Mouse (Mus musculus) kidney, embryonic 14.5 days (tissue): ENCODE results near the gene Cdh8. TPM values are rescaled to one million over a fixed set of nuclear protein-coding genes. Genes with fewer than 3 reads are reported as not detected.

Experiments
- ATAC-seq: fragments of 200-750 bp; cut with Nextera tagmentation; 2 replicates; pipeline ENCODE4 v1.8.0; 2017; ENCODE audit warnings: moderate number of reproducible peaks, mild to moderate bottlenecking, moderate TSS enrichment, moderate library complexity; ENCODE audit not compliant: low FRiP score, low TSS enrichment
- H3K27ac ChIP-seq: fragments of 300-500 bp; sonication (generic); 2 replicates; pipeline ENCODE4 v1.5.1; 2014; ENCODE audit warnings: low read depth, mild to moderate bottlenecking, low read length, moderate library complexity, mixed read lengths
- H3K27me3 ChIP-seq: fragments of 300-500 bp; sonication (generic); 2 replicates; pipeline ENCODE4 v1.6.1; 2014; ENCODE audit warnings: mild to moderate bottlenecking, low read length; ENCODE audit not compliant: control insufficient read depth, insufficient read depth
- H3K36me3 ChIP-seq: fragments of 300-500 bp; sonication (generic); 2 replicates; pipeline ENCODE4 v1.6.1; 2014; ENCODE audit warnings: low read length, mixed read lengths; ENCODE audit not compliant: control insufficient read depth, insufficient read depth
- H3K4me1 ChIP-seq: fragments of 300-500 bp; sonication (generic); 2 replicates; pipeline ENCODE4 v1.6.1; 2014; ENCODE audit warnings: low read length, mixed read lengths; ENCODE audit not compliant: control insufficient read depth, insufficient read depth
- H3K4me2 ChIP-seq: fragments of 300-500 bp; sonication (generic); replicated peaks from 2 replicates; pipeline ENCODE4 v1.6.1; 2014; ENCODE audit warnings: low read depth, mild to moderate bottlenecking, low read length
- H3K4me3 ChIP-seq: fragments of 300-500 bp; sonication (generic); 2 replicates; pipeline ENCODE4 v1.5.1; 2014; ENCODE audit warnings: mild to moderate bottlenecking, low read length
- H3K9ac ChIP-seq: fragments of 300-500 bp; sonication (generic); 2 replicates; pipeline ENCODE4 v1.6.1; 2014; ENCODE audit warnings: low read depth, mild to moderate bottlenecking, low read length, moderate library complexity
- H3K9me3 ChIP-seq: fragments of 300-500 bp; sonication (generic); 2 replicates; pipeline ENCODE4 v1.6.1; 2016; ENCODE audit warnings: low read length; ENCODE audit not compliant: control insufficient read depth
- WGBS: fragments of 180-500 bp; shearing (Covaris S2); extraction: QIAGEN DNeasy Blood & Tissue Kit; methylation state at CpG from one replicate; pipeline ENCODE4 v1.1.7; 2014; 5-methylcytosine and 5-hydroxymethylcytosine counted together
- polyA plus RNA-seq: library from polyadenylated mRNA; unstranded; fragments of >200 nt; fragmentation: Nextera tagmentation; extraction: Ambion mirVana; gene quantifications from 2 replicates; pipeline ENCODE4 v1.2.1, GENCODE M21; 2014

Gene Cdh8
- polyA plus RNA-seq, 1 experiment from 2014 or later: 0.42 TPM

GRCm38 (mm10) chr8:99413877-99414482 lies 2.3 kb downstream of the Cdh8 start:
- no peaks in the 10 kb centered on the region for H3K9me3 ChIP-seq
- H3K27me3 ChIP-seq: peaks cover 44% of the 10 kb centered on the region
- no peak overlapping the region for H3K9ac ChIP-seq
- no peak overlapping the region; the same call in 1 of the 2 replicates for H3K4me3 ChIP-seq
- no peak overlapping the region for H3K27ac ChIP-seq
- H3K4me2 ChIP-seq: no peak overlapping the region; the same call in 1 of the 2 replicates
- no peaks in the 10 kb centered on the region for H3K36me3 ChIP-seq
- no peaks in the 10 kb centered on the region for H3K4me1 ChIP-seq
- ATAC-seq: no peak
- 47% methylated on average over 10 of the region's 10 CpGs for WGBS

DNA sequence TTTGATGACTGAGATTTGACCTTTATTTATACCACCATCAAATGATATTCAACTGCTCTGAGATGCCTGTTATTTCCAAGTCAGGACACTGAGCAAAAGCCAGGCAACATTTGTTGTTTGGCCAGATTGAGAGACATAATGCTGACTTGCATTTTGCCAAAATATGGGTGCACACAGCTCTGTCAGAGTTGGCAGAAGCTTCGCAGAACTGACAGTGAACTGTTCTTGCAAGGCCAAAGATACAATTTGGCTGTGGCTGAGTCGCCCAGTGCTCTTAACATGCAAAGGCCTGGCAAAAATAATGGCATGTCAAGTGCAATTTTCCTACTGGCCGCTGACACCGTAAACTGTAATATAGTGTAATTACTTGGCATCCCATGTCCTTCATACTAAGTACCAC lies 22.4 kb downstream of the Cdh8 start:
- H3K27ac ChIP-seq: no peak overlapping the region
- H3K9me3 ChIP-seq: no peaks in the 10 kb centered on the region
- H3K4me1 ChIP-seq: no peaks in the 10 kb centered on the region
- H3K4me3 ChIP-seq: no peak overlapping the region
- no peak overlapping the region for H3K9ac ChIP-seq
- no peak for ATAC-seq
- no peaks in the 10 kb centered on the region for H3K27me3 ChIP-seq
- no peak overlapping the region for H3K4me2 ChIP-seq
- 79% methylated on average over 4 of the region's 4 CpGs for WGBS
- no peaks in the 10 kb centered on the region for H3K36me3 ChIP-seq

DNA sequence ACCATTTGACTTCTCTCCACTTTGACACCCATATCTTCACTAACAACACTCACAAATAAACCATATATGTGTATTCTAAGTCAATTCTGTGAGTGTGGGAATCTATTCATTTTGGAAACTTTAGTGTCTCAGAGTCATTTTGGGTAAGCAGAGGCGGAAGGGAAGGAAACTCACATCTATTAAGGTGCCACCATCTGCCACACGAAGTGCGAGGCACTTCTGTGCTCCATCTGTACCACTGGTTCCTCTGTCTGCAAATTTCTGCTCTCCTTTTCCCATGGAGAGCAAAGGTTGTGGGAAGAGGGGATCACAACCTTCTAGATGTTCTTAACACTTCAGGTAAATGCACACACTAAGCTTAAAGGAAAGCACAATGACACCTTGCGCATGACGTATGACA lies 46.2 kb downstream of the Cdh8 start:
- Histone ChIP-seq H3K4me1 (no peaks in the 10 kb centered on the region), H3K4me3 (no peak overlapping the region), H3K4me2 (no peak overlapping the region), H3K27ac (no peak overlapping the region), H3K27me3 (no peaks in the 10 kb centered on the region), H3K36me3 (no peaks in the 10 kb centered on the region), H3K9me3 (no peaks in the 10 kb centered on the region), H3K9ac (no peak overlapping the region)
- WGBS: 90% methylated on average over 5 of the region's 5 CpGs
- ATAC-seq: no peak

- Histone ChIP-seq H3K4me1 (no peaks in the 10 kb centered on the region), H3K4me2 (no peak overlapping the region), H3K27ac (no peak overlapping the region), H3K27me3 (no peaks in the 10 kb centered on the region), H3K9me3 (no peaks in the 10 kb centered on the region), H3K9ac (no peak overlapping the region), H3K36me3 (no peaks in the 10 kb centered on the region), H3K4me3 (no peak overlapping the region)
- ATAC-seq: no peak
- WGBS: 96% methylated on average over 3 of the region's 3 CpGs
Measured at GRCm38 (mm10) chr8:99369166-99369565, 47.1 kb downstream of the Cdh8 start.

DNA sequence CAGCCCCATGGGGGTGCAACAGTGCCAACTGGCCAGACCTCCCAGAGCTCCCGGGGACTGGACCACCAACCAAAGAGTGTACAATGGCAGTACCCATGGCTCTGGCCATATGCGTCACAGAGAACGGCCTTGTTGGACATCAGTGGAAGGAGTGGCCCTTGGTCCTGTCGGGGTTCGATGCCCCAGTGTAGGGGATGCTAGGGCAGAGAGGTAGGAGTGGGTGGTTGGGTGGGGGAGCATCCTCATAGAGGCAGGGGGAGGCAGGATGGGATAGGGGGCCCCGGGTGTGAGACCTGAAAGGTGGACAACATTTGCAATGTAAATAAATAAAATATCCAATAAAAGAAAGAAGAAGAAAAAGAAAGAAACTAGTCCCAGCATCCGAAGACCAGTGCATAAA lies 47.8 kb downstream of the Cdh8 start:
- H3K9ac ChIP-seq: no peak overlapping the region
- WGBS: 91% methylated on average over 7 of the region's 7 CpGs
- no peak for ATAC-seq
- H3K36me3 ChIP-seq: no peaks in the 10 kb centered on the region
- H3K4me1 ChIP-seq: no peaks in the 10 kb centered on the region
- no peak overlapping the region for H3K4me3 ChIP-seq
- no peak overlapping the region for H3K27ac ChIP-seq
- H3K27me3 ChIP-seq: no peaks in the 10 kb centered on the region
- no peaks in the 10 kb centered on the region for H3K9me3 ChIP-seq
- no peak overlapping the region for H3K4me2 ChIP-seq

DNA sequence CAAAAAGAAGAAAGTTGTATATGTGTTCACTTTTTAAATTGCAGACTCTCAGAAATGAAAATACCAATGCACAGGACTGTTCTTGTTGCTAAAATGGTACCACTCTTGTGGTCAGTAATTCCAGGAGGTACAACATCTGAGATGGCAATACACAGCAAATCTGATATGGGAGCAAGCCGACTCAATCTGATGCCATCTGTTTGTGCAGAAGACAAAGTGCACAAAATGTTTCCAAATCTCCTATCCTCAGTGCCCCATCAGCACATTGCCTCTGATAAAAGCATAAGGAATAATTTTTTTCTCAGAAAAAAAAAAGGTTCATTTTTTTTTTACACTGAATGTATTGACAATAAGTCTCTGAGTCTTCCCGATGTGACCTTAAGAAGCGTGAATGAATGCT lies 62.3 kb downstream of the Cdh8 start:
- WGBS: 85% methylated on average over 3 of the region's 3 CpGs

GRCm38 (mm10) chr8:99353221-99353620 lies 63.0 kb downstream of the Cdh8 start:
- 93% methylated on average over 1 of the region's 1 CpGs for WGBS
- no peak for ATAC-seq
- Histone ChIP-seq H3K9ac (no peak overlapping the region), H3K4me2 (no peak overlapping the region), H3K4me3 (no peak overlapping the region), H3K36me3 (no peaks in the 10 kb centered on the region), H3K27me3 (no peaks in the 10 kb centered on the region), H3K4me1 (no peaks in the 10 kb centered on the region), H3K9me3 (no peaks in the 10 kb centered on the region), H3K27ac (no peak overlapping the region)

More for the DNA sequence above, 62.3 kb downstream of the Cdh8 start:
- no peak overlapping the region for H3K9ac ChIP-seq
- H3K4me2 ChIP-seq: no peak overlapping the region
- H3K36me3 ChIP-seq: no peaks in the 10 kb centered on the region
- ATAC-seq: no peak
- H3K9me3 ChIP-seq: no peaks in the 10 kb centered on the region
- H3K4me1 ChIP-seq: no peaks in the 10 kb centered on the region
- H3K27me3 ChIP-seq: no peaks in the 10 kb centered on the region
- H3K4me3 ChIP-seq: no peak overlapping the region
- no peak overlapping the region for H3K27ac ChIP-seq

- ATAC-seq: no peak
- Histone ChIP-seq H3K9me3 (no peaks in the 10 kb centered on the region), H3K4me3 (no peak overlapping the region), H3K4me2 (no peak overlapping the region), H3K36me3 (no peaks in the 10 kb centered on the region), H3K27ac (no peak overlapping the region), H3K9ac (no peak overlapping the region), H3K4me1 (no peaks in the 10 kb centered on the region), H3K27me3 (no peaks in the 10 kb centered on the region)
Measured at GRCm38 (mm10) chr8:99349456-99349855, 66.8 kb downstream of the Cdh8 start.

GRCm38 (mm10) chr8:99348618-99349017 lies 67.7 kb downstream of the Cdh8 start:
- no peak overlapping the region for H3K4me2 ChIP-seq
- H3K27ac ChIP-seq: no peak overlapping the region
- ATAC-seq: no peak
- no peaks in the 10 kb centered on the region for H3K36me3 ChIP-seq
- H3K27me3 ChIP-seq: no peaks in the 10 kb centered on the region
- no peaks in the 10 kb centered on the region for H3K9me3 ChIP-seq
- 63% methylated on average over 3 of the region's 3 CpGs for WGBS
- no peak overlapping the region for H3K4me3 ChIP-seq
- H3K9ac ChIP-seq: no peak overlapping the region
- no peaks in the 10 kb centered on the region for H3K4me1 ChIP-seq
